Mouse (Mus musculus) CH12.LX (cell line): ENCODE measurements around the gene Tmco4. TPM values are rescaled to one million over a fixed set of nuclear protein-coding genes. Genes with fewer than 3 reads are reported as not detected.

Source experiments
- DNase-seq: peaks from one replicate; pipeline ENCODE4 v3.0.0-alpha.2; 2013; ENCODE audit errors: extremely low read depth
- H3K27ac ChIP-seq: 2 replicates; pipeline ENCODE4 v1.5.1; 2012; ENCODE audit warnings: low read depth, mild to moderate bottlenecking, control low read depth, moderate library complexity; ENCODE audit not compliant: insufficient read depth
- H3K27me3 ChIP-seq: replicated peaks from 2 replicates; pipeline ENCODE3; 2012; ENCODE audit warnings: inconsistent platforms
- H3K36me3 ChIP-seq, 2 experiments: replicated peaks in 1 of 2; 2 replicates each; pipeline versions ENCODE3 to v1.6.1; 2012; ENCODE audit warnings: inconsistent platforms in 1 of 2, low read length in 1 of 2, mild to moderate bottlenecking in 1 of 2, mixed read lengths in 1 of 2, moderate library complexity in 1 of 2; ENCODE audit not compliant: control insufficient read depth in 1 of 2, insufficient read depth in 1 of 2
- H3K4me1 ChIP-seq, 2 experiments: 2 replicates each; pipeline ENCODE4 v1.6.1; 2012; ENCODE audit warnings: inconsistent platforms in 1 of 2, moderate library complexity in 1 of 2; ENCODE audit not compliant: insufficient read depth in 2 of 2, control insufficient read depth in 1 of 2
- H3K4me2 ChIP-seq: 2 replicates; pipeline ENCODE4 v1.6.1; 2012; ENCODE audit warnings: low read depth, mild to moderate bottlenecking, control low read depth; ENCODE audit not compliant: poor library complexity, insufficient read depth, severe bottlenecking
- H3K4me3 ChIP-seq, 3 experiments: fragments of 150-350 bp in 1 of 3; sonication (generic) in 1 of 3; replicated peaks in 1 of 3; 2 replicates each; pipeline versions ENCODE3 to v1.5.1; 2011 to 2012; ENCODE audit warnings: low read depth in 2 of 3, low read length in 2 of 3, mild to moderate bottlenecking in 2 of 3, moderate library complexity in 2 of 3, control low read depth in 1 of 3, improper control_type of control experiment in 1 of 3, inconsistent platforms in 1 of 3, mixed read lengths in 1 of 3; ENCODE audit not compliant: poor library complexity in 1 of 3
- H3K79me2 ChIP-seq: replicated peaks from 2 replicates; pipeline ENCODE4 v1.6.1; 2012; ENCODE audit warnings: mild to moderate bottlenecking, moderate library complexity; ENCODE audit not compliant: control insufficient read depth, poor library complexity, insufficient read depth, severe bottlenecking; ENCODE audit errors: extremely low read depth
- H3K9ac ChIP-seq: 2 replicates; pipeline ENCODE4 v1.6.1; 2012; ENCODE audit warnings: low read depth, mild to moderate bottlenecking, control low read depth, moderate library complexity; ENCODE audit not compliant: insufficient read depth
- H3K9me3 ChIP-seq: replicated peaks from 2 replicates; pipeline ENCODE3; 2012; ENCODE audit warnings: low read length, inconsistent platforms, mixed read lengths
- BHLHE40 ChIP-seq: IDR thresholded peaks from 2 replicates; pipeline ENCODE4 v1.6.1; 2011; ENCODE audit warnings: mild to moderate bottlenecking, low read depth, low read length, improper control_type of control experiment
- CHD1 ChIP-seq: IDR thresholded peaks from 2 replicates; pipeline ENCODE4 v1.6.1; 2012; ENCODE audit warnings: low read depth, low read length, improper control_type of control experiment, inconsistent platforms
- E2F4 ChIP-seq: IDR thresholded peaks from 2 replicates; pipeline ENCODE4 v1.6.1; 2011; ENCODE audit warnings: low read depth, low read length, improper control_type of control experiment; ENCODE audit not compliant: insufficient replicate concordance
- ELF1 ChIP-seq: IDR thresholded peaks from 2 replicates; pipeline ENCODE4 v1.6.1; 2014; ENCODE audit warnings: low read depth, mild to moderate bottlenecking, inconsistent platforms, low read length, improper control_type of control experiment
- EP300 ChIP-seq: IDR thresholded peaks from 2 replicates; pipeline ENCODE4 v1.6.1; 2011; ENCODE audit warnings: low read length, improper control_type of control experiment
- GABPA ChIP-seq: IDR thresholded peaks from 2 replicates; pipeline ENCODE4 v1.6.1; 2012; ENCODE audit warnings: low read depth, low read length, improper control_type of control experiment, inconsistent platforms; ENCODE audit not compliant: insufficient replicate concordance
- HCFC1 ChIP-seq: IDR thresholded peaks from 2 replicates; pipeline ENCODE4 v1.6.1; 2012; ENCODE audit warnings: low read depth, mild to moderate bottlenecking, inconsistent platforms, low read length, improper control_type of control experiment
- IRF4 ChIP-seq: IDR thresholded peaks from 2 replicates; pipeline ENCODE4 v1.6.1; 2014; ENCODE audit warnings: low read depth, mild to moderate bottlenecking, inconsistent platforms, low read length, improper control_type of control experiment
- JUND ChIP-seq: conservative IDR thresholded peaks from 2 replicates; pipeline ENCODE4 v1.6.1; 2011; ENCODE audit warnings: low read depth, low read length, improper control_type of control experiment
- KAT2A ChIP-seq: IDR thresholded peaks from 2 replicates; pipeline ENCODE4 v1.6.1; 2012; ENCODE audit warnings: low read length, improper control_type of control experiment, inconsistent platforms; ENCODE audit not compliant: insufficient replicate concordance
- MAX ChIP-seq: IDR thresholded peaks from 2 replicates; pipeline ENCODE4 v1.6.1; 2011; ENCODE audit warnings: low read length, improper control_type of control experiment
- MEF2A ChIP-seq: IDR thresholded peaks from 2 replicates; pipeline ENCODE4 v1.6.1; 2014; ENCODE audit warnings: low read depth, mild to moderate bottlenecking, inconsistent platforms, low read length, improper control_type of control experiment, borderline replicate concordance
- NELFE ChIP-seq: IDR thresholded peaks from 2 replicates; pipeline ENCODE4 v1.6.1; 2011; ENCODE audit warnings: low read depth, low read length, improper control_type of control experiment
- NRF1 ChIP-seq: IDR thresholded peaks from 2 replicates; pipeline ENCODE4 v1.6.1; 2014; ENCODE audit warnings: low read depth, mild to moderate bottlenecking, inconsistent platforms, low read length, improper control_type of control experiment, moderate library complexity
- POLR2A ChIP-seq: IDR thresholded peaks from 2 replicates; pipeline ENCODE4 v1.6.1; 2011; ENCODE audit warnings: low read depth, mild to moderate bottlenecking, improper control_type of control experiment, low read length
- POLR2AphosphoS2 ChIP-seq: IDR thresholded peaks from 2 replicates; pipeline ENCODE4 v1.6.1; 2011; ENCODE audit warnings: low read depth, low read length, improper control_type of control experiment
- RCOR1 ChIP-seq: conservative IDR thresholded peaks from 2 replicates; pipeline ENCODE4 v1.6.1; 2012; ENCODE audit warnings: low read depth, mild to moderate bottlenecking, inconsistent platforms, low read length, improper control_type of control experiment
- SIN3A ChIP-seq: IDR thresholded peaks from 2 replicates; pipeline ENCODE4 v1.6.1; 2012; ENCODE audit warnings: low read length, improper control_type of control experiment, inconsistent platforms
- SMC3 ChIP-seq: IDR thresholded peaks from 2 replicates; pipeline ENCODE4 v1.6.1; 2011; ENCODE audit warnings: low read depth, low read length, improper control_type of control experiment
- TBP ChIP-seq: conservative IDR thresholded peaks from 2 replicates; pipeline ENCODE4 v1.6.1; 2011; ENCODE audit warnings: low read depth, low read length, improper control_type of control experiment
- UBTF ChIP-seq: IDR thresholded peaks from 2 replicates; pipeline ENCODE4 v1.6.1; 2012; ENCODE audit warnings: low read depth, mild to moderate bottlenecking, inconsistent platforms, low read length, improper control_type of control experiment, moderate library complexity
- ZC3H11A ChIP-seq: IDR thresholded peaks from 2 replicates; pipeline ENCODE4 v1.6.1; 2012; ENCODE audit warnings: low read depth, mild to moderate bottlenecking, inconsistent platforms, low read length, improper control_type of control experiment
- ZMIZ1 ChIP-seq: IDR thresholded peaks from 2 replicates; pipeline ENCODE4 v1.6.1; 2012; ENCODE audit warnings: low read depth, mild to moderate bottlenecking, inconsistent platforms, low read length, improper control_type of control experiment
- ZNF384 ChIP-seq: IDR thresholded peaks from 2 replicates; pipeline ENCODE4 v1.6.1; 2012; ENCODE audit warnings: low read depth, low read length, improper control_type of control experiment, inconsistent platforms
- dilution Hi-C: fragments of 300-500 bp; cut with MboI; formaldehyde crosslinking; loops from 2 replicates; pipeline ENCODE4 v1.14.3; 2020; ENCODE audit warnings: low sequenced_read_pairs; ENCODE audit not compliant: extremely low pct_unique_long_range_greater_than_20kb, extremely low pct_ligation_motif_present
- in situ Hi-C: fragments of 300-500 bp; cut with MboI; formaldehyde crosslinking; loops from 3 replicates; pipeline ENCODE4 v1.14.3; 2019; ENCODE audit warnings: low sequenced_read_pairs, low pct_ligation_motif_present, low pct_unique_long_range_greater_than_20kb, mixed read lengths
- polyA plus RNA-seq: library from polyadenylated mRNA; unstranded; fragments of >175 nt; gene quantifications from 2 replicates; pipeline ENCODE4 v1.2.1, GENCODE M21; 2012; ENCODE audit warnings: low read depth; ENCODE audit not compliant: insufficient read length
- total RNA-seq, 2 experiments: library from RNA; depleted of rRNA; stranded (reverse); fragments of 300-350 nt in 1 of 2; fragments of >200 nt in 1 of 2; gene quantifications; 2 replicates each; pipeline ENCODE4 v1.2.3; 2012 to 2014

The Tmco4 gene
- total and polyA plus RNA-seq, 3 experiments, result 20.3 to 22.2 (median 21.7) TPM

DNA sequence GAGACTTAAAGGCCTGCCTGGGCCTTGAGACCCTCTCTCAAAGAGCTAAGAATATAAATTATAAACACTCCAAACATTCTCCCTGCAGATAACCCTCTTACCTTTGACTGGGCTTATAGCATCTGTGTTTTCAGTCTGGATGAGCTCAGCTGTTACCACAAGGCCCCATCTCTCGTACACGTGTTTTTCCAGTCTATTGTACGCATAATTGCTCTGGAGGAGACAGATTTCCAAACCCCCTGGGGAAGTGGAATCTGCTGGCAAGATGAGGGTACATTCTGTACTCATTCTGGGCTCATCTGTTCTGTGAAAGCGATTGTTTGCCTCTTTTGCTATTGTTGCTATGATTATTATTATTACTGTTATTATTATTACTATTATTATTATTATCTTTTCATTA is 46.3 kb downstream of the Tmco4 start:
- TF ChIP-seq KAT2A (no peak), BHLHE40 (no peak), SMC3 (no peak), SIN3A (no peak), NELFE (no peak), MEF2A (no peak), ZC3H11A (no peak), HCFC1 (no peak), ELF1 (no peak), EP300 (no peak), JUND (no peak), GABPA (no peak), UBTF (no peak), RCOR1 (no peak), TBP (no peak), POLR2AphosphoS2 (no peak), IRF4 (no peak), ZNF384 (no peak), E2F4 (no peak)
- H3K4me1 ChIP-seq, result no peaks in the 10 kb centered on the region
- H3K36me3 ChIP-seq, result peaks cover 19 to 77% of the 10 kb centered on the region in 2 experiments
- H3K27me3 ChIP-seq, result no peaks in the 10 kb centered on the region
- no peaks in the 10 kb centered on the region for H3K79me2 ChIP-seq
- no peak overlapping the region for H3K4me3 ChIP-seq
- dilution Hi-C loops (no loop called here), in situ Hi-C loops (no loop called here)
- H3K9me3 ChIP-seq, result peaks cover 9% of the 10 kb centered on the region
- no peak overlapping the region for H3K27ac ChIP-seq
- H3K9ac ChIP-seq, result no peak overlapping the region
- H3K4me2 ChIP-seq, result no peak overlapping the region
- no peak for DNase-seq

DNA sequence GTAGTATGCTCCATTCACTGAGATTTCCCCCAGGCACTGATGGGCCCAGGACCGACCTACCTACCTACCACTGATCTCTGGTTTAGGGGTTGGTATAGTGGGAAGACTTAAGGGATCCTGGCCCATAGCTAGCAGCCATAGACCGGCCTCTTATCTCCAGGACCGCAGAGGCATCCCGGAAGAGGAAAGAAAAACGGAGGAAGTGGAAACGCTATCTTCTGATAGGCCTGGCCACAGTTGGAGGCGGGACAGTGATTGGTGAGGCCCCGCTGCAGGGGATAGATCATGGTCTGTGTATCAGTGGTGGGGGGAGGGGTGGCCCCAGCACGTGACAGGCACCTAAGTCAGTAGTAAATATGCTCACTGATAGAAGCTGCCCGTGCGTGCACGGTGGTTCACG is 46.7 kb downstream of the Tmco4 start:
- in situ Hi-C loops, result no loop called here

More for the DNA sequence above, 46.7 kb downstream of the Tmco4 start:
- Histone ChIP-seq H3K9ac (no peak overlapping the region), H3K36me3 (peaks cover 23 to 77% of the 10 kb centered on the region in 2 experiments), H3K4me3 (no peak overlapping the region), H3K4me1 (no peaks in the 10 kb centered on the region), H3K27me3 (no peaks in the 10 kb centered on the region), H3K79me2 (no peaks in the 10 kb centered on the region), H3K27ac (no peak overlapping the region), H3K4me2 (no peak overlapping the region)
- DNase-seq, result no peak
- dilution Hi-C loops, result no loop called here
- no peak for TF ChIP-seq ZMIZ1
- no peak for TF ChIP-seq RCOR1
- no peak for TF ChIP-seq CHD1
- no peak for TF ChIP-seq NRF1
- no peak for TF ChIP-seq POLR2AphosphoS2
- TF ChIP-seq POLR2A, result no peak
- no peak for TF ChIP-seq E2F4
- TF ChIP-seq EP300, result no peak
- TF ChIP-seq MAX, result no peak
- TF ChIP-seq, all 38 proteins: peak for 0
- H3K9me3 ChIP-seq, result peaks cover 4% of the 10 kb centered on the region
